Mouse (Mus musculus) neural tube, embryonic 13.5 days (tissue): Measurements from ENCODE around the gene Rhob. TPM values are rescaled to one million over a fixed set of nuclear protein-coding genes. Genes with fewer than 3 reads are reported as not detected.

Experiments
- ATAC-seq: fragments of 200-750 bp; cut with Nextera tagmentation; 2 replicates; pipeline ENCODE4 v1.8.0; 2017; ENCODE audit warnings: low read depth, mild to moderate bottlenecking, moderate TSS enrichment, moderate library complexity
- H3K27ac ChIP-seq: fragments of 300-500 bp; sonication (generic); replicated peaks from 2 replicates; pipeline ENCODE4 v1.5.1; 2015; ENCODE audit warnings: moderate library complexity, mild to moderate bottlenecking, inconsistent platforms
- H3K27me3 ChIP-seq: fragments of 300-500 bp; sonication (generic); 2 replicates; pipeline ENCODE4 v1.6.1; 2015; ENCODE audit warnings: mild to moderate bottlenecking, inconsistent platforms
- H3K36me3 ChIP-seq: fragments of 300-500 bp; sonication (generic); 2 replicates; pipeline ENCODE4 v1.6.1; 2015; ENCODE audit warnings: mild to moderate bottlenecking, inconsistent platforms
- H3K4me1 ChIP-seq: fragments of 300-500 bp; sonication (generic); replicated peaks from 2 replicates; pipeline ENCODE4 v1.6.1; 2015; ENCODE audit warnings: inconsistent platforms
- H3K4me2 ChIP-seq: fragments of 300-500 bp; sonication (generic); 2 replicates; pipeline ENCODE4 v1.6.1; 2015; ENCODE audit warnings: inconsistent platforms, mild to moderate bottlenecking, moderate library complexity
- H3K4me3 ChIP-seq: fragments of 300-500 bp; sonication (generic); 2 replicates; pipeline ENCODE4 v1.5.1; 2015; ENCODE audit warnings: mild to moderate bottlenecking, inconsistent platforms
- H3K9ac ChIP-seq: fragments of 300-500 bp; sonication (generic); 2 replicates; pipeline ENCODE4 v1.6.1; 2015; ENCODE audit warnings: moderate library complexity, mild to moderate bottlenecking, inconsistent platforms
- H3K9me3 ChIP-seq: fragments of 300-500 bp; sonication (generic); 2 replicates; pipeline ENCODE4 v1.6.1; 2016; ENCODE audit warnings: inconsistent platforms
- WGBS: fragments of 180-500 bp; shearing (Covaris S2); methylation state at CpG from one replicate; pipeline ENCODE4 v1.1.7; 2015; 5-methylcytosine and 5-hydroxymethylcytosine counted together
- polyA plus RNA-seq: library from polyadenylated mRNA; unstranded; fragments of >200 nt; fragmentation: Nextera tagmentation; extraction: Ambion mirVana; gene quantifications from 2 replicates; pipeline ENCODE4 v1.2.1, GENCODE M21; 2015

Rhob gene
- polyA plus RNA-seq, 1 experiment from 2014 or later, result 81.1 TPM

DNA sequence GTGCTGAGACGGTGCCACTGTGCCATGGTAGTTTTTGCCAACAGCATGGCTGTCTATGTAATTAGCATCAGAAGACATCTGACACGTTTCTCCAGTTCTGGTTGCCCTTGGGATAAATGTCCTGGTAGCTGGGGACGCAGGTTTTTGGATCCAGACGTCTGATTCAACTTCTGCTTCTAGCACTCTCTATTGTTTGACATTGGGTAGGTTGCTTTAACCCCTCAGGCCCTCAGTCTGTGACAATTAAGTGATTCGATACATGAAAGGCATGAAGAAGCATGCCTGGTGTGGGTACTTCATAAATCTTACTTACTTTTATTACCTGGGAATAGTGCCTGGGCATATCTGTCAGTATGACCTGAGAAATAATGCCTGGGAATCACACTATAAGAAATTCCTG lies 24.3 kb upstream of the Rhob start:
- no peaks in the 10 kb centered on the region for H3K27me3 ChIP-seq
- no peak for ATAC-seq
- H3K4me1 ChIP-seq, result no peaks in the 10 kb centered on the region
- no peak overlapping the region for H3K4me3 ChIP-seq
- no peak overlapping the region for H3K27ac ChIP-seq
- no peak overlapping the region for H3K4me2 ChIP-seq
- no peaks in the 10 kb centered on the region for H3K9me3 ChIP-seq
- H3K9ac ChIP-seq, result no peak overlapping the region
- 58% methylated on average over 5 of the region's 5 CpGs for WGBS
- no peaks in the 10 kb centered on the region for H3K36me3 ChIP-seq

DNA sequence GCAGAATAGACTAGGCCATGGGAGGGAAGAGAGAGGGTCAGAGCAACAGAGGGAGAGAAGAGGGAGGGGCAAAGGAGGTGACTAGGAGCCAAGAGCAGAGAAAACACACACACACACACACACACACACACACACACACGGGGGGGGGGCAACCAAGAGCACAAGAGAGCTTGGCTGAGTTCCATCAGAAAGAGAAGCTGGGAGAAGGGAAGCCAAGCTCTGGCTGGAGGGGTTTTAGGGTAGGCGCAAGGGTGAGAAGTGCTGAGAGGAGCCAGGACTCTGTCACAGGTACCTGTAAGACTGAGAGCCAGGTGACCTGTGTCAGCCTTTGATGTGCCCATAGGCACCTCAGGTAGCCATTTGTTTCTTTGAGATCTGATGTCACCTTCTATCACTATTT lies 22.9 kb upstream of the Rhob start:
- ATAC-seq, result no peak
- Histone ChIP-seq H3K4me3 (no peak overlapping the region), H3K9ac (no peak overlapping the region), H3K27me3 (no peaks in the 10 kb centered on the region), H3K9me3 (no peaks in the 10 kb centered on the region), H3K4me2 (no peak overlapping the region), H3K4me1 (no peaks in the 10 kb centered on the region), H3K27ac (no peak overlapping the region), H3K36me3 (no peaks in the 10 kb centered on the region)
- WGBS, result 73% methylated on average over 2 of the region's 2 CpGs

DNA sequence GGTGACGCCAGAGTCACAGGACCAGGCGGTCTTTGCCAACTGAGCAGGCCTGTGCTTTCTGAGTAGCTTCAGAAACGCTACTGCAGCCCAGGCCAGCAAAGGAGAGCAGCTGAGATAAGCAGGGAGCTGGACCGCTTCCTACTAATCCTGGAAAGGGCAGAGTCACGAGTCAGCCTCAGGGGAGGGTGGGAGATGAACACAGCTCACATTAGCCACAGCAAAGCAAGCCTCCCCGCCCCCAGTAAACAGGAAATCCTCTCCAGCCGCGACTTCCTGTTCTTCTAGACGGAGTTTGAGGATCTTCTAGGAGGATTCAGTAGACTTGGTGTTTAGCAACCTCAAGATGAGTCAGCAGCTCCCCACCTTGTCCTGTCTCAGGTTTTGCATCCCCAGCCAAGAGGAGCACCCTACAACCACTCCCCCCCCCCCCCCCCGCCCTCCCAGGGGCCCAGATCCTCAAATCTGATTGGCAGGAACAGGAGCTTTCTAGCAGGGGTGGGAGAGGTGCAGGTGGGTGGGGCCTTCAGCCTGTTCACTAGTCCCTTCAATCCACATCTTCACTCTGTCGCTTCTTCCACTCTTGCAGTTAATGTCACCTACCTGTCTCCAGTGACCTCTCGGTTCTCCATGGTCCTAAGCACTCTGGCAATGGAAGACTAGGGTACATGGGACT lies 21.7 kb upstream of the Rhob start:
- no peak overlapping the region for H3K4me2 ChIP-seq
- H3K27me3 ChIP-seq, result no peaks in the 10 kb centered on the region
- H3K27ac ChIP-seq, result no peak overlapping the region
- 73% methylated on average over 11 of the region's 12 CpGs for WGBS
- no peaks in the 10 kb centered on the region for H3K36me3 ChIP-seq
- no peaks in the 10 kb centered on the region for H3K9me3 ChIP-seq
- H3K9ac ChIP-seq, result no peak overlapping the region
- 0 out of 2 replicates have a peak, but pooled peaks have one; percentile 36 for ATAC-seq
- no peak overlapping the region for H3K4me3 ChIP-seq
- H3K4me1 ChIP-seq, result no peaks in the 10 kb centered on the region

DNA sequence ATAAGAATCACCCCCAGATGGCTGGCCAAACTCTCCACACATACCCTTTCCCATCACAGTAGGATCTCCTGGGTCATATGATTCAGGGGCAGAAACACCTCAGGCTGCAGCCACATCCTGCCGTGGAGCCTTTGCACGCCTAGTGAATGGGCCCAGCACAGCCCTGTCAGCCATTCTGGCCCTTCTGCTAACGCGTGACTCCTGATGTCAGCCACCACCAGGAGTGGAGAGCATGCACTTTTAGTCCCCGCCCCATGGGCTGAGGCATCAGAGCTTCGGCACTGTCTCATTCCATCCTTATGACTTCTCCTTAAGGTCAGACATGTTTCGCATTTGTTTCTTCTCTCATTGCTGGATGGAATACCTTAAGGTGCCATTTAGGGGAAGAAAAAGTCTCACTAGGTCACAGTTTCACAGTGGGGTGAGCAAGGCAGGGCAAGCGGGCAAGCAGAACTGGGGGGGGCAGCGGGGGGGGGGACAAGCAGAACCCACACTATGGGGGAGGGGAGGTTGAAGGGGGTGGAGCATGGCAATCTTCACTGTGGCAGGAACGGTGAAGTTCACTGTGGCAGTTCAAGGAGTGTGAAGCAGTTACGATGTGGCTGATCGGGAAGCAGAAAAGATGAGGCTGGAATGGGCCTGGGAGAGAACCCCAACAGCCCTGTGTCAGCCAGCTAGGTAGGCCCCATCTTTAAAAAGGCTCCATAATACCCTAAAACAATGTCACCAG lies 19.8 kb upstream of the Rhob start:
- ATAC-seq, result no peak
- no peaks in the 10 kb centered on the region for H3K4me1 ChIP-seq
- 68% methylated on average over 12 of the region's 12 CpGs for WGBS

DNA sequence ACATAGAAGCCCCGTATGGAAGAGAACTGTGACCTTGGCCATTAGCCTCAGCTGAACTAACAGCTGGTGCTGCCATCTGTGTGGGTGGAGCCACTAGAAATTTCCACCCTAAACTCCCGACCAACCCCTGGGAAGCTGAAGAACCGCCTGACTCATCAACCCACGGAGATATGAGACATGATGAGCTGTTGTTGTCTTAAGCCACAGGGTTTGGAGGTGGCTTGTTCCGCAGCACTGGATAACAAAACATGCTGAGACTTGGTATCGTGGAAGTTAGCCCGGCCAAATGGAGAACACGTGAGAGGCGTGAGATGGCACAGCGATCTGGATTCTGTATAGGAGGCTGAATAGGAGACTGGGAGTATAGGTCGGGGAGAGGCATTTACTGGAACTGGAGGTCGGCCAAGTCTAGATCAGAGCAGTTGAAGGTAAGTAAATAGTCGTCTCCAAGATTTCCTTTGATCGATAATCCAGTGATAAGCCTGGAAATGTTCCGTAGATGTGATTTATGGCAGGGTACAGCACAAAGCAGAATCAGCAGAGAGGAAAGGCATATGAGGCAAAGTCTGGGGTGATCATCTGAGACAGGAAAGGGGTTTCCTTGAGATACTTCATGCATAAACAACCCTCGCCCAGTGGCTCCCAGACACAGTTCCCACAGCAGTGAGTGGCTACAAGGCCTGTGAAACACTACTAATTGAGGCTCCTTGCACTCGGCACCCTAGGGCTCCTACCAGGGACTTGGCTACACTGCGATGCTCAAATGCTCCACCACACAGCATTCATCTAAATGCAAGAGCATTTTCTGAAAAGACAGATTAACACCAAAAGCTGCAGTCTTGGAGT lies 11.5 kb upstream of the Rhob start:
- Histone ChIP-seq H3K4me1 (no peaks in the 10 kb centered on the region), H3K4me3 (no peak overlapping the region), H3K36me3 (no peaks in the 10 kb centered on the region), H3K27ac (no peak overlapping the region), H3K4me2 (no peak overlapping the region), H3K9me3 (no peaks in the 10 kb centered on the region), H3K27me3 (no peaks in the 10 kb centered on the region), H3K9ac (no peak overlapping the region)
- peak; percentile 36; the same call in 1 of the 2 replicates for ATAC-seq
- WGBS, result 71% methylated on average over 18 of the region's 18 CpGs

More for the DNA sequence above, 19.8 kb upstream of the Rhob start:
- H3K9me3 ChIP-seq, result no peaks in the 10 kb centered on the region
- no peaks in the 10 kb centered on the region for H3K27me3 ChIP-seq
- H3K4me3 ChIP-seq, result no peak overlapping the region
- no peak overlapping the region for H3K9ac ChIP-seq
- no peak overlapping the region for H3K27ac ChIP-seq
- no peaks in the 10 kb centered on the region for H3K36me3 ChIP-seq
- no peak overlapping the region for H3K4me2 ChIP-seq

DNA sequence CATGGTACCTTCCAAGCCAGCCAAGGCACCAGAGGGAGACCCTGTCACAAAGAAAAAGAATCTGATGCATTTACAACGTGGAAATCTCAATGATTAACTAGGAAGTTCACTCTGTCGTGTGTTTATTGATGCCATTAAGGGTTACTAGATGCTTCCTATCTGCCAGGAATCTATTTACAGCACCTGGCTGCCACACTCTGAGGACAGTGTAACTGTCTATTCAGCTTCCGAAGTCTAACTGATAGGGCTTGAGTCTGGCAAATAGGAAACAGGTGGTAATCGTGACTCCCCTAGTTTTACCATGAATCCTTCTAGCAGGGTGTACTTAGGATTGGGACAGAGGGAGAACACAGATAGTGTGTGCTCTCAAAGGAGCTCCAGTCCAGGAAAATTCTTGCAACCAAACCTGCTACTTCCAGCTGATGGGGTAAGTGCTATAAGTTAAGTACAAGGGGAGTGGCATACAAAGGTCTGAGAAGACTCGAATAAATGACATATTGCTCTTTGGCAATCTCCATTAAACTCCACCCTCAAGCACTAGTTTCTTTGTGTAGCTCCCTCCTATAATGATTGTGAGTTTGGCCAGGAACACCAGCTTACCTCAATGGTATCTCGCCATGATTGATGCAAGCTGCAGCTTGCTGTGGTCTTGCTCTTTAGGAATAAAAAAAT lies 10.6 kb upstream of the Rhob start:
- Histone ChIP-seq H3K4me2 (no peak overlapping the region), H3K4me3 (no peak overlapping the region), H3K27ac (no peak overlapping the region), H3K9me3 (no peaks in the 10 kb centered on the region), H3K4me1 (no peaks in the 10 kb centered on the region), H3K27me3 (no peaks in the 10 kb centered on the region), H3K36me3 (no peaks in the 10 kb centered on the region), H3K9ac (no peak overlapping the region)
- ATAC-seq, result no peak
- 53% methylated on average over 6 of the region's 6 CpGs for WGBS

DNA sequence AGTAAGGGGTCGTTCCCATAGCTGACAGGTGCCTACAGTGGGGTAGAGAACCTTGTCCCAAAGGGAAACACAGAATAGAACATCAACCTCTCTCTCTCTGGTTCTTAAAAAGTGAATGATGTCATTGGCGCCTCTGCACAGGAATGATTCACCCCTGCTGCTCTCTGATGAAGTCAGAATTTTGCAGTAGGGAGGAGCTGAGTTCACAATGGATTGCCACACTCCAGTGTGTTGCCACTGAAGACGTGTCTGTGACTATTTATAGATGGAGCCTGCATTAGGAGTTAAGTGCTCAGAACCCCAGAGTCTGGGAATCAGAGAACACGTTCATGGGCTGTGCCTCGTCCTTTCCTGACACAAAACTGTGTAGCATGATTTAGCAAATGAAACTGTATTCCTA lies 9.9 kb upstream of the Rhob start:
- ATAC-seq, result no peak
- H3K4me3 ChIP-seq, result no peak overlapping the region
- no peaks in the 10 kb centered on the region for H3K36me3 ChIP-seq
- H3K4me2 ChIP-seq, result no peak overlapping the region
- no peaks in the 10 kb centered on the region for H3K9me3 ChIP-seq
- no peak overlapping the region for H3K9ac ChIP-seq
- no peak overlapping the region for H3K27ac ChIP-seq
- no peaks in the 10 kb centered on the region for H3K27me3 ChIP-seq
- H3K4me1 ChIP-seq, result no peaks in the 10 kb centered on the region
- WGBS, result 57% methylated on average over 5 of the region's 5 CpGs

DNA sequence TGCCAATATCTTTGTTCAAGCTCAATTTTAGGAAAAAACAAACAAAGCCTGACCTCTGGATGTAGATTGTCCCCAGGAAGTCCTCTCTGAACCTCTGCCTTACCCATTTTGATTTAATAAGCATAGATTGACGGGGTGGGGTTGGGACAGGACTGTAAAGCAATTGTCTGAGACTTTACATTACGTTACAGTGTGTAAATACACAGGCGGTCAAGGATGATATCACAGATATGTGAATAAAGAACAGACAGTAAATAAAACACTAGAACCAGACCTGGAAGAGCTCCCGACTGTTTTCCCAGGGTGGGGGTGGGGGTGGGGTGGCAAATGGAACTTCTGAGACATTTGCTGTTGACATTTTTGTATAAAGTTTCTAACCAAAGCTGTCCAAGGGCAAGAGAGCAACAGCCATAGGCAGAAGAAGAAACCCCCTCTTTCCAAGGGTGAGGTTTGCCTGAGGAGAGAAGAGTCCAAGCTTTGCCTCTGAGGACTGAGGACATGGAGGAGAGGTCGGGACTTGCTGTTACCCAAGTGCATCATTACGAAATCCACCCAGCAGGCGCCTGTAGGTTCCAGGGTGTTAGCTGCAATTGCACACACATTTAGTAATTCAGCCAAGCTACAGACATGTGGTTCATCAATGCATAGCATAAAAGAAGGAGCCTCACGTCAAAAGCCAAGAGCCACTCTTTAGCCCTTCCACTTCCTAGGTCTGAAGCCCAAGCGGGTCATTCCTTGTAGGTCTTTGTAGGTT lies 7.3 kb upstream of the Rhob start:
- no peaks in the 10 kb centered on the region for H3K27me3 ChIP-seq

DNA sequence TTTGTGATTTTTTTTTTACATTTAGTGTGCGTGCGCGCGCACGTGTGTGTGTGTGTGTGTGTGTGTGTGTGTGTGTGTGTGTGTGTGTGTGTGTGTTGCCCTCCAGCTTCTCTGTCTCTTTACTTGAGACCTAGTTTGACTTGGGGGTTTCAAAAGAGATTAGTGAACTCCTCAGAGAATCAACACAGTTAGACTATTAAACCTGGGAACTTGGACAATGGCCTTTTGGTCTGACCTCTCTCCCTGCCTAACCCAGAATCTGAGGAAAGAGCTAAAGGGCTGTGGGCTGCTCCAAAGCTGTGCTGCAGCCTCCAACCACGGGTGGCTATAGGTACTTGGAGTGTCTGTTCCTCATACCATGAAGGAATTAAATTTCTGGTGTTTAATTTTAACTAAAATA lies 4.3 kb upstream of the Rhob start:
- WGBS, result 80% methylated on average over 6 of the region's 6 CpGs
- Histone ChIP-seq H3K36me3 (no peaks in the 10 kb centered on the region), H3K9ac (no peak overlapping the region), H3K4me3 (no peak overlapping the region), H3K9me3 (no peaks in the 10 kb centered on the region), H3K27me3 (no peaks in the 10 kb centered on the region), H3K4me2 (no peak overlapping the region), H3K4me1 (peaks cover 11% of the 10 kb centered on the region), H3K27ac (no peak overlapping the region)
- ATAC-seq, result no peak

More for the DNA sequence above, 7.3 kb upstream of the Rhob start:
- H3K4me2 ChIP-seq, result no peak overlapping the region
- WGBS, result 77% methylated on average over 9 of the region's 9 CpGs
- no peaks in the 10 kb centered on the region for H3K9me3 ChIP-seq
- H3K36me3 ChIP-seq, result no peaks in the 10 kb centered on the region
- no peak overlapping the region for H3K27ac ChIP-seq
- H3K4me1 ChIP-seq, result no peaks in the 10 kb centered on the region
- H3K4me3 ChIP-seq, result no peak overlapping the region
- no peak for ATAC-seq
- no peak overlapping the region for H3K9ac ChIP-seq

DNA sequence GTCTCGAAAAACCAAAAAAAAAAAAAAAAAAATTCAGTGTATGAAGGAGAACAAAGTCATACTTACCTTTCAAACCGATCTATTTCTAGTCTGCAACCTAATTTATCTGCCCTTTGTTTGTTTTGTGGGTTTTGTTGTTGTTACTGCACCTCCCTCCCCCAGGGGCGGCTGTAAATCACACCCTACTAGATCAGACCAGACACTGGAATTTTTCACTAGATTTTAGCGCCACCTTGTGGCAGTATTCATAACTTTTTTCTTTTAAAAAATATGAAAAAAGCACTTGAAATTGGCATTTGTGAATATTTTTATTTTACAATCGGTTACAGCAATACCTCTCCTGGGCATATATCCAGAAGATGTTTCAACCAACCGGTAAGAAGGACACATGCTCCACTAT lies 2.7 kb upstream of the Rhob start:
- H3K9me3 ChIP-seq, result no peaks in the 10 kb centered on the region
- no peaks in the 10 kb centered on the region for H3K27me3 ChIP-seq
- no peak overlapping the region for H3K4me2 ChIP-seq
- no peak overlapping the region for H3K4me3 ChIP-seq
- no peaks in the 10 kb centered on the region for H3K36me3 ChIP-seq
- 11% methylated on average over 6 of the region's 6 CpGs for WGBS
- ATAC-seq, result no peak
- no peak overlapping the region for H3K27ac ChIP-seq
- H3K4me1 ChIP-seq, result peaks cover 21% of the 10 kb centered on the region
- H3K9ac ChIP-seq, result no peak overlapping the region

DNA sequence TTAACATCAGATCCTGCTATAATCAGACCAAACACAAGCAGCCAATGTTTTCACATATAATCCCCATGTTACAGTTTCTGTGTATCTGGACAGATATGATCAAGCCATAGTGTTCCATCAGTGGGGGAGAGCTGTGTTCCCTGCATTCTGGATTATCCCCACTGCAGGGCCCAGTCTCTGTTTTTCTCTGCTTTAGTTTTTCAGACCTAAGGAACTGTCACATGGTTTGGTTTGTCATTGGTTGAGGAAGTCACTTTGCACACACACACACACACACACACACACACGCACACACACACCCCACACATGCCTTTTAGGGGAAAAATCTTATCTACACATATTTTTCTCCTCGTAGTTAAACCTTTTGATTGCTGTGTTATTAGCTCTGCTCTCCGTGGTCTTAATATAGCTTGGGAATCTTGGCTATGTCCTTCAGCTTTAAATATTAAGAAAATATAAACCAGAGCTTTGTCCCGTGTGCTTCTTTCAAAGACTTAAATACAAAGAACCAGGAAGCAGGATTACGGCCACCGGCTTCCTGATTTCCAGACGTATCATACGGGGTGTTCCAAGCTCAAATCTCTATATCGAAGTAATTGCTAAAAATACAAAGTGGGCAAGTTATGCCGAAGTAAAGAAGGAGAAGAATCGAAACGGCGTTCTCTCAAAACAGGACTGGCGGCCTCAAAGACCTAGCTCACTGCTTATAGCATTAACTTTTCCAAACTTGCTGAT lies 1.9 kb upstream of the Rhob start:
- H3K27ac ChIP-seq, result peak overlapping the region; percentile 100; the same call in 1 of the 2 replicates
- H3K9ac ChIP-seq, result no peak overlapping the region
- ATAC-seq, result no peak
- H3K4me1 ChIP-seq, result peaks cover 29% of the 10 kb centered on the region
- 90% methylated on average over 14 of the region's 14 CpGs for WGBS
- H3K9me3 ChIP-seq, result no peaks in the 10 kb centered on the region
- H3K36me3 ChIP-seq, result no peaks in the 10 kb centered on the region
- H3K4me2 ChIP-seq, result no peak overlapping the region
- H3K4me3 ChIP-seq, result no peak overlapping the region
- no peaks in the 10 kb centered on the region for H3K27me3 ChIP-seq
